ENCODE assay signal across 29 mouse cellular contexts in genomic region chr5:75647046-75647445, GRCm38 (mm10).
A peak's percentile ranks its signal among the peaks of the same experiment; 100 is the strongest.
DNase-seq lines count a peak whose midpoint lies in the region; ATAC-seq and TF ChIP-seq lines count a peak whose summit lies in the region.
"Had no signal": no experiment of that assay in that cellular context is flagged by ENCODE, and none has a peak within 500 bp of the region (broad histone marks: within the 10 kb centered on the region; RNA-seq: fewer than 3 reads in every experiment).

No protein-coding gene starts in this region.

- ATAC-seq in forebrain, embryonic 14.5 days: no peak
- no peak for ATAC-seq in heart, embryonic 12.5 days (ENCODE audit: insufficient number of reproducible peaks, low FRiP score)
- ATAC-seq: activated CD4-positive, CD25-positive, alpha-beta regulatory T cell, adult 4 months; intestine, embryonic 16.5 days; midbrain, embryonic 16.5 days had no signal

- no peak overlapping the region for H3K27ac ChIP-seq in forebrain, embryonic 14.5 days (ENCODE audit: low read depth, low read length)
- no peak overlapping the region for H3K27ac ChIP-seq in forebrain, embryonic 10.5 days
- no peak overlapping the region for H3K27ac ChIP-seq in heart, embryonic 12.5 days (ENCODE audit: poor library complexity, severe bottlenecking)
- peak overlapping the region; percentile 65 for H3K27ac ChIP-seq in layer of hippocampus, adult 2 months
- H3K27ac ChIP-seq: embryonic facial prominence, embryonic 10.5 days; embryonic facial prominence, embryonic 15.5 days; hindbrain, embryonic 12.5 days; limb, embryonic 13.5 days; lung, embryonic 15.5 days; stomach, postnatal 0 days had no signal

- H3K4me3 ChIP-seq in forebrain, embryonic 14.5 days (ENCODE audit: low read depth, low read length): no peak overlapping the region
- no peak overlapping the region for H3K4me3 ChIP-seq in forebrain, embryonic 10.5 days
- H3K4me3 ChIP-seq in heart, embryonic 12.5 days: no peak overlapping the region
- H3K4me3 ChIP-seq in layer of hippocampus, adult 2 months: no peak overlapping the region
- H3K4me3 ChIP-seq: embryonic facial prominence, embryonic 10.5 days; embryonic facial prominence, embryonic 15.5 days; hindbrain, embryonic 12.5 days; limb, embryonic 13.5 days; lung, embryonic 15.5 days had no signal

- no peaks in the 10 kb centered on the region for H3K9me3 ChIP-seq in forebrain, embryonic 14.5 days (replicated peaks; ENCODE audit: control insufficient read depth, low read length)
- H3K9me3 ChIP-seq in forebrain, embryonic 10.5 days: peaks cover 3% of the 10 kb centered on the region; the same call in 1 of the 2 replicates
- 0 out of 2 replicates have a peak, but pooled peaks cover 3% of the 10 kb centered on the region for H3K9me3 ChIP-seq in heart, embryonic 12.5 days (replicated peaks)
- H3K9me3 ChIP-seq: embryonic facial prominence, embryonic 15.5 days; hindbrain, embryonic 12.5 days; limb, embryonic 13.5 days; lung, embryonic 15.5 days had no signal

- H3K9ac ChIP-seq in forebrain, embryonic 14.5 days (ENCODE audit: low read length): no peak overlapping the region
- no peak overlapping the region for H3K9ac ChIP-seq in heart, embryonic 12.5 days
- H3K9ac ChIP-seq: embryonic facial prominence, embryonic 15.5 days; hindbrain, embryonic 12.5 days; limb, embryonic 13.5 days; lung, embryonic 15.5 days had no signal

- 78% methylated on average over 5 of the region's 5 CpGs for WGBS in forebrain, embryonic 14.5 days
- WGBS in forebrain, embryonic 10.5 days: 96% methylated on average over 5 of the region's 5 CpGs
- WGBS in heart, embryonic 12.5 days: 87% methylated on average over 5 of the region's 5 CpGs

- DNase-seq in forebrain, embryonic 14.5 days (ENCODE audit: low spot score): peak; percentile 29
- DNase-seq in forebrain, embryonic 10.5 days (ENCODE audit: extremely low spot score, low spot score): no peak
- peak; percentile 3 for DNase-seq in heart, adult 8-10 months (ENCODE audit: low spot score)
- DNase-seq in layer of hippocampus, adult 2 months (ENCODE audit: low spot score in 2 of 2): peak; percentile 36 to 77
- DNase-seq in telencephalon, adult 2 months (ENCODE audit: low read depth, low spot score): peak; percentile 53
- DNase-seq in lung, postnatal 36 days: no peak
- DNase-seq: adrenal gland, adult 2 months; adrenal gland, postnatal 36 days; cerebellum, adult 8-10 months; cerebellum, postnatal 25 days; gastrocnemius, postnatal 25 days; heart, postnatal 36 days; kidney, adult 9 months; kidney, postnatal 10 days; right cerebral cortex, postnatal 25 days; thymus, postnatal 4 days had no signal

- H3K27me3 ChIP-seq in forebrain, embryonic 14.5 days (replicated peaks; ENCODE audit: control insufficient read depth, insufficient read depth, low read length): no peaks in the 10 kb centered on the region
- H3K27me3 ChIP-seq in forebrain, embryonic 10.5 days (ENCODE audit: poor library complexity, severe bottlenecking): no peaks in the 10 kb centered on the region
- no peaks in the 10 kb centered on the region for H3K27me3 ChIP-seq in heart, embryonic 12.5 days (replicated peaks)
- H3K27me3 ChIP-seq: CH12.LX; embryonic facial prominence, embryonic 15.5 days; hindbrain, embryonic 12.5 days; limb, embryonic 13.5 days; lung, embryonic 15.5 days had no signal

- no peak for TF ChIP-seq CTCF in layer of hippocampus, adult 2 months (conservative IDR thresholded peaks at IDR 0.05)

- H3K36me3 ChIP-seq in forebrain, embryonic 14.5 days (ENCODE audit: control insufficient read depth, insufficient read depth, low read length): no peaks in the 10 kb centered on the region
- peaks cover 34% of the 10 kb centered on the region for H3K36me3 ChIP-seq in forebrain, embryonic 10.5 days (replicated peaks)
- H3K36me3 ChIP-seq in heart, embryonic 12.5 days: peaks cover 4% of the 10 kb centered on the region; the same call in 1 of the 2 replicates
- H3K36me3 ChIP-seq: embryonic facial prominence, embryonic 15.5 days; lung, embryonic 15.5 days had no signal

- H3K4me1 ChIP-seq in forebrain, embryonic 14.5 days (ENCODE audit: control insufficient read depth, insufficient read depth, low read length): peaks cover 7% of the 10 kb centered on the region
- H3K4me1 ChIP-seq in forebrain, embryonic 10.5 days: peaks cover 9% of the 10 kb centered on the region
- H3K4me1 ChIP-seq in heart, embryonic 12.5 days (replicated peaks): 0 out of 2 replicates have a peak, but pooled peaks cover 3% of the 10 kb centered on the region
- H3K4me1 ChIP-seq: embryonic facial prominence, embryonic 10.5 days; embryonic facial prominence, embryonic 15.5 days; hindbrain, embryonic 12.5 days; limb, embryonic 13.5 days; lung, embryonic 15.5 days had no signal

- H3K4me2 ChIP-seq in forebrain, embryonic 14.5 days (ENCODE audit: low read length): no peak overlapping the region
- H3K4me2 ChIP-seq in heart, embryonic 12.5 days: no peak overlapping the region
- H3K4me2 ChIP-seq: embryonic facial prominence, embryonic 15.5 days; hindbrain, embryonic 12.5 days; limb, embryonic 13.5 days; liver, embryonic 11.5 days; lung, embryonic 15.5 days; midbrain, embryonic 11.5 days had no signal

Comparison
In these comparisons a context has a peak if more than half of its experiments do, and no peak if none do; other contexts are left out.
1. DNase-seq: peak in forebrain, embryonic 14.5 days (single experiment), heart, adult 8-10 months (single experiment), layer of hippocampus, adult 2 months (2 of 2) and telencephalon, adult 2 months (single experiment); none in forebrain, embryonic 10.5 days (single experiment) and lung, postnatal 36 days (single experiment).